Mouse (Mus musculus) ES-E14 (cell line): ENCODE measurements around the gene Nme2.

ENCODE experiments used
- CHD2 ChIP-seq: IDR thresholded peaks from 2 replicates; pipeline ENCODE4 v1.6.1; 2014; ENCODE audit warnings: mild to moderate bottlenecking, low read depth, low read length, inconsistent platforms
- HCFC1 ChIP-seq: IDR thresholded peaks from 2 replicates; pipeline ENCODE4 v1.6.1; 2012; ENCODE audit warnings: low read length, inconsistent platforms, borderline replicate concordance; ENCODE audit not compliant: insufficient read depth
- MAFK ChIP-seq: IDR thresholded peaks from 2 replicates; pipeline ENCODE4 v1.6.1; 2014; ENCODE audit warnings: mild to moderate bottlenecking, low read depth, low read length, inconsistent platforms; ENCODE audit not compliant: insufficient read depth
- ZC3H11A ChIP-seq: IDR thresholded peaks from 2 replicates; pipeline ENCODE4 v1.6.1; 2012; ENCODE audit warnings: low read depth, mild to moderate bottlenecking, inconsistent platforms, low read length, borderline replicate concordance
- ZNF384 ChIP-seq: IDR thresholded peaks from 2 replicates; pipeline ENCODE4 v1.6.1; 2012; ENCODE audit warnings: low read depth, low read length, inconsistent platforms

DNA sequence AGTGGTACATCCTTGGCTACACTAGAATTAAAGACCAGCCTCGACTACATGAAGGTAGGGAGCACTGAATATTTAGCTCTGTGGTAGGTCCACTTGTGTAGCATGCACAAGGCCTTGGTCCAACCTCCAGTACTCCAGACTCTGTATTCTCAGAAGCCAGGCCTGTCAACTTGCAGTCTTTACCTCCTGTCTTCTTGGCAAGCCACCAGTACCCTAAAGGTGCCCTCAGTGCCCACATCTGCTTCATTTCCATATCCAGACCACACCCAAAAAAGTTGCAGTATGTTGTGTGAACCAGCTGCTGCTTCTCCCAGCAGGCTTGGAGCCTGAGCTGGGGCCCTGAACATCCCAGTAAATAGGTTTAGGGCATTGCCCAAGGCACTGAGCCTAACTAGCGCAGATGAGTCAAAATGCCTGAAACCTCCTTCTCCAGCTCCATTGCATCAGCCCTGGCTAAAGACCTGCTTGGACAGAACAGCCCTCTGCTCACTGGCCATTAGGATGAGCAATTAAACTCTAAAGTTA, 1.0 kb upstream of the Nme2 start:
- TF ChIP-seq CHD2 = no peak
- TF ChIP-seq ZC3H11A = no peak
- TF ChIP-seq ZNF384 = no peak
- no peak for TF ChIP-seq HCFC1
- TF ChIP-seq MAFK = no peak
